Mouse (Mus musculus) frontal cortex, postnatal 14 days (tissue): Measurements from ENCODE around the gene Vmn2r68.

ENCODE experiments used
- DNase-seq, 2 experiments: peaks; one replicate each; pipeline ENCODE4 v3.0.0; 2022; ENCODE audit warnings: low spot score in 2 of 2

Vmn2r68 gene

DNA sequence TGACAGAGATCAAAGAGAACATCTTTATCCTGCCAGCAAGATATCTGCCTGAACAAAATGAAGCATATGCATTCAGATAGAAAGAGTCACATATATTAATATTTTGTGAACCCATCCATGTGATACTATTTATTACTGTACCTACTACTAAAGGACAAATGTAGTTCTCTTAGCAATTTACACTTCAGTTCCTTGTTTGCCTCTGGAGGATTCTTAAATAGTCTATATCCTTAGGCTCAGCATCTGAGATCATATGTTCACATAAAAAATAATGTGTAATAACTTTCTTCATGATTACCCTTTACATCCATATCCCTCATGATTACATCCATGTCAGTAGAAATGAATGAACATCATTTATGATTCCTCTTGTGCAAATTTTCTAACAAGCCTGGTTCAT is at the start of gene Vmn2r68:
TSS of gene Vmn2r68 (minus strand) at position 101 of the 400 bp plus-strand sequence.
- DNase-seq = no peak
